Mouse (Mus musculus): ENCODE results near the gene H2-Q7. TPM values are rescaled to one million over a fixed set of nuclear protein-coding genes. Genes with fewer than 3 reads are reported as not detected.
A peak's percentile ranks its signal among the peaks of the same experiment; 100 is the strongest.
"Not testable (repeated sequence)": the region's sequence is repeated elsewhere in the genome, so short reads cannot be mapped to it uniquely, and the experiment has no call there.

The H2-Q7 gene
- polyA plus RNA-seq, 1 experiment from 2014 or later = 6.0 TPM

GRCm38 (mm10) chr17:35439925-35440645 is 1.1 kb downstream of the H2-Q7 start:
- not testable (repeated sequence) for H3K9me3 ChIP-seq; H3K27ac ChIP-seq (replicated peaks); H3K4me1 ChIP-seq; H3K9ac ChIP-seq (replicated peaks); H3K4me3 ChIP-seq; H3K36me3 ChIP-seq; ATAC-seq (ENCODE audit: low FRiP score, low read depth)
- Histone ChIP-seq H3K4me2 (replicated peaks) (peak overlapping the region; percentile 83), H3K27me3 (peaks cover 24% of the 10 kb centered on the region)
- 44% methylated on average over 27 of the region's 27 CpGs for WGBS

- not testable (repeated sequence) for H3K27ac ChIP-seq (replicated peaks); ATAC-seq (ENCODE audit: low FRiP score, low read depth); H3K4me1 ChIP-seq; H3K9me3 ChIP-seq; H3K9ac ChIP-seq (replicated peaks); H3K4me2 ChIP-seq (replicated peaks); H3K4me3 ChIP-seq; H3K36me3 ChIP-seq
- H3K27me3 ChIP-seq = peaks cover 21% of the 10 kb centered on the region
- WGBS = 92% methylated on average over 2 of the region's 2 CpGs
Observed at GRCm38 (mm10) chr17:35442376-35442775, 3.4 kb downstream of the H2-Q7 start.

GRCm38 (mm10) chr17:35444510-35444909 is 5.6 kb downstream of the H2-Q7 start:
- H3K27ac ChIP-seq (replicated peaks); H3K4me2 ChIP-seq (replicated peaks); H3K27me3 ChIP-seq; H3K36me3 ChIP-seq; H3K4me1 ChIP-seq; H3K9me3 ChIP-seq; H3K9ac ChIP-seq (replicated peaks); H3K4me3 ChIP-seq; ATAC-seq (ENCODE audit: low FRiP score, low read depth): not testable (repeated sequence)
- 85% methylated on average over 2 of the region's 2 CpGs for WGBS

- H3K9ac ChIP-seq (replicated peaks); H3K4me3 ChIP-seq; H3K9me3 ChIP-seq; H3K36me3 ChIP-seq; H3K4me1 ChIP-seq; ATAC-seq (ENCODE audit: low FRiP score, low read depth); H3K4me2 ChIP-seq (replicated peaks); H3K27ac ChIP-seq (replicated peaks); H3K27me3 ChIP-seq: not testable (repeated sequence)
- no CpG with 5 or more reads among the region's 1 CpGs for WGBS
Observed at GRCm38 (mm10) chr17:35458247-35458646, 19.3 kb downstream of the H2-Q7 start.

GRCm38 (mm10) chr17:35460513-35461341 is 21.8 kb downstream of the H2-Q7 start:
- not testable (repeated sequence) for H3K36me3 ChIP-seq; H3K27me3 ChIP-seq; H3K9me3 ChIP-seq; H3K4me3 ChIP-seq; H3K4me1 ChIP-seq; H3K9ac ChIP-seq (replicated peaks); ATAC-seq (ENCODE audit: low FRiP score, low read depth); H3K27ac ChIP-seq (replicated peaks); H3K4me2 ChIP-seq (replicated peaks)
- WGBS = no CpG with 5 or more reads among the region's 9 CpGs

GRCm38 (mm10) chr17:35465651-35466050 is 26.7 kb downstream of the H2-Q7 start:
- 8% methylated on average over 8 of the region's 8 CpGs for WGBS

GRCm38 (mm10) chr17:35468936-35469335 is 30.0 kb downstream of the H2-Q7 start:
- H3K4me3 ChIP-seq; H3K9ac ChIP-seq (replicated peaks); H3K9me3 ChIP-seq; ATAC-seq (ENCODE audit: low FRiP score, low read depth); H3K36me3 ChIP-seq; H3K4me2 ChIP-seq (replicated peaks); H3K27ac ChIP-seq (replicated peaks): not testable (repeated sequence)
- Histone ChIP-seq H3K27me3 (peaks cover 32% of the 10 kb centered on the region), H3K4me1 (peaks cover 11% of the 10 kb centered on the region; the same call in 1 of the 2 replicates)
- WGBS = 70% methylated on average over 3 of the region's 3 CpGs

More at GRCm38 (mm10) chr17:35465651-35466050, 26.7 kb downstream of the H2-Q7 start:
- not testable (repeated sequence) for ATAC-seq (ENCODE audit: low FRiP score, low read depth); H3K4me1 ChIP-seq; H3K4me3 ChIP-seq; H3K9me3 ChIP-seq; H3K27ac ChIP-seq (replicated peaks); H3K4me2 ChIP-seq (replicated peaks); H3K36me3 ChIP-seq; H3K9ac ChIP-seq (replicated peaks)
- H3K27me3 ChIP-seq = peaks cover 25% of the 10 kb centered on the region

GRCm38 (mm10) chr17:35469842-35470751 is 31.1 kb downstream of the H2-Q7 start, which contains the start of gene H2-Q10:
H2-Q10 (plus strand) TSS chr17:35470089.
- Histone ChIP-seq H3K27ac (replicated peaks) (no peak within 1 kb of the TSS), H3K27me3 (peaks cover 32% of the 10 kb centered on the region), H3K4me3 (peak within 1 kb of the TSS; percentile 44), H3K4me2 (replicated peaks) (peak within 1 kb of the TSS; percentile 74), H3K36me3 (no peaks in the 10 kb centered on the region), H3K4me1 (peaks cover 11% of the 10 kb centered on the region; the same call in 1 of the 2 replicates), H3K9ac (replicated peaks) (peak within 1 kb of the TSS; percentile 20), H3K9me3 (no peaks in the 10 kb centered on the region)
- no peak for ATAC-seq (ENCODE audit: low FRiP score, low read depth)
- WGBS = 1% methylated on average over 77 of the region's 80 CpGs

GRCm38 (mm10) chr17:35484066-35484465 is 45.1 kb downstream of the H2-Q7 start:
- Histone ChIP-seq H3K4me2 (replicated peaks) (no peak overlapping the region), H3K9ac (replicated peaks) (no peak overlapping the region), H3K9me3 (no peaks in the 10 kb centered on the region), H3K4me1 (0 out of 2 replicates have a peak, but pooled peaks cover 3% of the 10 kb centered on the region), H3K27me3 (no peaks in the 10 kb centered on the region), H3K36me3 (no peaks in the 10 kb centered on the region), H3K4me3 (no peak overlapping the region), H3K27ac (replicated peaks) (no peak overlapping the region)
- ATAC-seq (ENCODE audit: low FRiP score, low read depth) = no peak
- WGBS = 2% methylated on average over 9 of the region's 9 CpGs

- Histone ChIP-seq H3K9ac (replicated peaks) (no peak overlapping the region), H3K27me3 (peaks cover 6% of the 10 kb centered on the region; the same call in 1 of the 2 replicates), H3K4me2 (replicated peaks) (no peak overlapping the region), H3K27ac (replicated peaks) (no peak overlapping the region), H3K9me3 (no peaks in the 10 kb centered on the region), H3K4me1 (0 out of 2 replicates have a peak, but pooled peaks cover 7% of the 10 kb centered on the region), H3K36me3 (no peaks in the 10 kb centered on the region), H3K4me3 (no peak overlapping the region)
- 41% methylated on average over 4 of the region's 4 CpGs for WGBS
- no peak for ATAC-seq (ENCODE audit: low FRiP score, low read depth)
Observed at GRCm38 (mm10) chr17:35485702-35486101, 46.7 kb downstream of the H2-Q7 start.

GRCm38 (mm10) chr17:35486726-35487125 is 47.8 kb downstream of the H2-Q7 start:
- Histone ChIP-seq H3K27me3 (peaks cover 6% of the 10 kb centered on the region; the same call in 1 of the 2 replicates), H3K36me3 (no peaks in the 10 kb centered on the region), H3K9me3 (no peaks in the 10 kb centered on the region), H3K27ac (replicated peaks) (no peak overlapping the region), H3K4me2 (replicated peaks) (no peak overlapping the region), H3K4me3 (no peak overlapping the region), H3K9ac (replicated peaks) (no peak overlapping the region), H3K4me1 (0 out of 2 replicates have a peak, but pooled peaks cover 7% of the 10 kb centered on the region)
- WGBS = 68% methylated on average over 10 of the region's 10 CpGs
- no peak for ATAC-seq (ENCODE audit: low FRiP score, low read depth)
